Mouse (Mus musculus): ENCODE results near the gene Mark2. TPM values are rescaled to one million over a fixed set of nuclear protein-coding genes. Genes with fewer than 3 reads are reported as not detected.

The Mark2 gene
- polyA plus RNA-seq, 1 experiment = 33.7 TPM

GRCm38 (mm10) chr19:7342646-7343045 is 986 bp upstream of the Mark2 start:
- Histone ChIP-seq H3K79me2 (ENCODE audit: control insufficient read depth, insufficient read depth) (peaks cover 34% of the 10 kb centered on the region), H3K4me3 (peak overlapping the region; percentile 81), H3ac (ENCODE audit: control insufficient read depth, insufficient read length) (no peak overlapping the region), H3K27me3 (ENCODE audit: control insufficient read depth, insufficient read depth, insufficient read length) (no peaks in the 10 kb centered on the region), H3K4me2 (ENCODE audit: low read depth) (no peak overlapping the region), H3K36me3 (ENCODE audit: control insufficient read depth, insufficient read depth) (no peaks in the 10 kb centered on the region)
- TF ChIP-seq SRF (IDR thresholded peaks at IDR 0.05; ENCODE audit: control insufficient read depth, insufficient read length, low read depth) (no peak), REST (IDR thresholded peaks at IDR 0.05; ENCODE audit: insufficient read depth, insufficient read length) (no peak), MYOD1 (IDR thresholded peaks at IDR 0.05; ENCODE audit: control insufficient read depth in 1 of 3, insufficient read length in 2 of 3, low read depth in 2 of 3) (no peak), TCF12 (IDR thresholded peaks at IDR 0.05; ENCODE audit: insufficient read depth, poor library complexity, severe bottlenecking) (no peak), CEBPB (IDR thresholded peaks at IDR 0.05; ENCODE audit: insufficient read depth, poor library complexity, severe bottlenecking) (no peak), POLR2A (IDR thresholded peaks at IDR 0.05; ENCODE audit: insufficient read length, low read depth) (no peak), POLR2AphosphoS2 (IDR thresholded peaks at IDR 0.05; ENCODE audit: insufficient read length, low read depth) (no peak), USF1 (IDR thresholded peaks at IDR 0.05; ENCODE audit: low read depth) (no peak), E2F4 (IDR thresholded peaks at IDR 0.05; ENCODE audit: insufficient read depth) (no peak), MAX (IDR thresholded peaks at IDR 0.05; ENCODE audit: low read depth) (no peak), TCF3 (IDR thresholded peaks at IDR 0.05; ENCODE audit: insufficient read length, low read depth) (no peak)

GRCm38 (mm10) chr19:7340780-7341475 is 732 bp downstream of the Mark2 start:
- Histone ChIP-seq H3K79me2 (ENCODE audit: control insufficient read depth, insufficient read depth) (peaks cover 51% of the 10 kb centered on the region), H3K4me2 (ENCODE audit: low read depth) (peak overlapping the region; percentile 96), H3K36me3 (ENCODE audit: control insufficient read depth, insufficient read depth) (no peaks in the 10 kb centered on the region), H3K27me3 (ENCODE audit: control insufficient read depth, insufficient read depth, insufficient read length) (no peaks in the 10 kb centered on the region), H3K4me3 (peak overlapping the region; percentile 81), H3ac (ENCODE audit: control insufficient read depth, insufficient read length) (peak overlapping the region; percentile 72)
- TF ChIP-seq MYOG (IDR thresholded peaks at IDR 0.05; ENCODE audit: control insufficient read depth in 1 of 3, insufficient read depth in 1 of 3, insufficient read length in 2 of 3, low read depth in 2 of 3) (no peak), REST (IDR thresholded peaks at IDR 0.05; ENCODE audit: insufficient read depth, insufficient read length) (no peak), USF1 (IDR thresholded peaks at IDR 0.05; ENCODE audit: low read depth) (no peak), POLR2AphosphoS2 (IDR thresholded peaks at IDR 0.05; ENCODE audit: insufficient read length, low read depth) (no peak), MYOD1 (IDR thresholded peaks at IDR 0.05; ENCODE audit: control insufficient read depth in 1 of 3, insufficient read length in 2 of 3, low read depth in 2 of 3) (no peak), MAX (IDR thresholded peaks at IDR 0.05; ENCODE audit: low read depth) (no peak), SRF (IDR thresholded peaks at IDR 0.05; ENCODE audit: control insufficient read depth, insufficient read length, low read depth) (no peak), POLR2A (IDR thresholded peaks at IDR 0.05; ENCODE audit: insufficient read length, low read depth) (no peak), TCF3 (IDR thresholded peaks at IDR 0.05; ENCODE audit: insufficient read length, low read depth) (no peak), TCF12 (IDR thresholded peaks at IDR 0.05; ENCODE audit: insufficient read depth, poor library complexity, severe bottlenecking) (no peak), E2F4 (IDR thresholded peaks at IDR 0.05; ENCODE audit: insufficient read depth) (no peak), CEBPB (IDR thresholded peaks at IDR 0.05; ENCODE audit: insufficient read depth, poor library complexity, severe bottlenecking) (no peak)

- H3ac ChIP-seq (ENCODE audit: control insufficient read depth, insufficient read length) = peak overlapping the region; percentile 72
- peaks cover 57% of the 10 kb centered on the region for H3K79me2 ChIP-seq (ENCODE audit: control insufficient read depth, insufficient read depth)
- H3K27me3 ChIP-seq (ENCODE audit: control insufficient read depth, insufficient read depth, insufficient read length) = no peaks in the 10 kb centered on the region
- TF ChIP-seq MAX (IDR thresholded peaks at IDR 0.05; ENCODE audit: low read depth) (no peak), MYOG (IDR thresholded peaks at IDR 0.05; ENCODE audit: control insufficient read depth in 1 of 3, insufficient read depth in 1 of 3, insufficient read length in 2 of 3, low read depth in 2 of 3) (peak in 1 of 3 experiments; percentile 38), CEBPB (IDR thresholded peaks at IDR 0.05; ENCODE audit: insufficient read depth, poor library complexity, severe bottlenecking) (no peak), MYOD1 (IDR thresholded peaks at IDR 0.05; ENCODE audit: control insufficient read depth in 1 of 3, insufficient read length in 2 of 3, low read depth in 2 of 3) (peak in 2 of 3 experiments; percentile 2 to 21), REST (IDR thresholded peaks at IDR 0.05; ENCODE audit: insufficient read depth, insufficient read length) (no peak)
- no peaks in the 10 kb centered on the region for H3K36me3 ChIP-seq (ENCODE audit: control insufficient read depth, insufficient read depth)
- peak overlapping the region; percentile 81 for H3K4me3 ChIP-seq
- peak overlapping the region; percentile 96 for H3K4me2 ChIP-seq (ENCODE audit: low read depth)
Measured at GRCm38 (mm10) chr19:7340371-7340779, 1.3 kb downstream of the Mark2 start.

GRCm38 (mm10) chr19:7339867-7340266 is 1.8 kb downstream of the Mark2 start:
- Histone ChIP-seq H3K27me3 (ENCODE audit: control insufficient read depth, insufficient read depth, insufficient read length) (no peaks in the 10 kb centered on the region), H3K79me2 (ENCODE audit: control insufficient read depth, insufficient read depth) (peaks cover 62% of the 10 kb centered on the region), H3K4me3 (peak overlapping the region; percentile 81), H3K36me3 (ENCODE audit: control insufficient read depth, insufficient read depth) (no peaks in the 10 kb centered on the region), H3ac (ENCODE audit: control insufficient read depth, insufficient read length) (no peak overlapping the region), H3K4me2 (ENCODE audit: low read depth) (peak overlapping the region; percentile 96)
- TF ChIP-seq MYOG (IDR thresholded peaks at IDR 0.05; ENCODE audit: control insufficient read depth in 1 of 3, insufficient read depth in 1 of 3, insufficient read length in 2 of 3, low read depth in 2 of 3) (no peak), CEBPB (IDR thresholded peaks at IDR 0.05; ENCODE audit: insufficient read depth, poor library complexity, severe bottlenecking) (0 out of 2 replicates have a peak, but pooled peaks have one; percentile 21)

GRCm38 (mm10) chr19:7339026-7339425 is 2.6 kb downstream of the Mark2 start:
- H3K4me3 ChIP-seq = peak overlapping the region; percentile 81
- H3K36me3 ChIP-seq (ENCODE audit: control insufficient read depth, insufficient read depth) = no peaks in the 10 kb centered on the region
- H3K79me2 ChIP-seq (ENCODE audit: control insufficient read depth, insufficient read depth) = peaks cover 70% of the 10 kb centered on the region
- H3K27me3 ChIP-seq (ENCODE audit: control insufficient read depth, insufficient read depth, insufficient read length) = no peaks in the 10 kb centered on the region
- peak overlapping the region; percentile 96 for H3K4me2 ChIP-seq (ENCODE audit: low read depth)
- no peak overlapping the region for H3ac ChIP-seq (ENCODE audit: control insufficient read depth, insufficient read length)
- TF ChIP-seq REST (IDR thresholded peaks at IDR 0.05; ENCODE audit: insufficient read depth, insufficient read length) = no peak

Measured in myocyte (in vitro differentiated cells).